Mouse (Mus musculus) forebrain, embryonic 13.5 days (tissue): ENCODE measurements around the gene Sapcd1. TPM values are rescaled to one million over a fixed set of nuclear protein-coding genes. Genes with fewer than 3 reads are reported as not detected.

Source experiments
- ATAC-seq: fragments of 200-750 bp; cut with Nextera tagmentation; 2 replicates; pipeline ENCODE4 v1.8.0; 2017
- H3K27ac ChIP-seq: fragments of 300-500 bp; sonication (generic); 2 replicates; pipeline ENCODE4 v1.5.1; 2015; ENCODE audit warnings: inconsistent platforms, mild to moderate bottlenecking, moderate library complexity
- H3K27me3 ChIP-seq: fragments of 300-500 bp; sonication (generic); 2 replicates; pipeline ENCODE4 v1.6.1; 2015; ENCODE audit warnings: mild to moderate bottlenecking, inconsistent platforms
- H3K36me3 ChIP-seq: fragments of 300-500 bp; sonication (generic); 2 replicates; pipeline ENCODE4 v1.6.1; 2015; ENCODE audit warnings: mild to moderate bottlenecking, inconsistent platforms; ENCODE audit not compliant: poor library complexity, severe bottlenecking
- H3K4me1 ChIP-seq: fragments of 300-500 bp; sonication (generic); 2 replicates; pipeline ENCODE4 v1.6.1; 2015; ENCODE audit warnings: inconsistent platforms
- H3K4me2 ChIP-seq: fragments of 300-500 bp; sonication (generic); 2 replicates; pipeline ENCODE4 v1.6.1; 2015; ENCODE audit warnings: inconsistent platforms, mild to moderate bottlenecking, moderate library complexity
- H3K4me3 ChIP-seq: fragments of 300-500 bp; sonication (generic); 2 replicates; pipeline ENCODE4 v1.5.1; 2015; ENCODE audit warnings: mild to moderate bottlenecking, inconsistent platforms
- H3K9ac ChIP-seq: fragments of 300-500 bp; sonication (generic); 2 replicates; pipeline ENCODE4 v1.6.1; 2015; ENCODE audit warnings: mild to moderate bottlenecking, inconsistent platforms
- H3K9me3 ChIP-seq: fragments of 300-500 bp; sonication (generic); replicated peaks from 2 replicates; pipeline ENCODE4 v1.6.1; 2016; ENCODE audit warnings: inconsistent platforms
- WGBS: fragments of 180-500 bp; shearing (Covaris S2); methylation state at CpG from one replicate; pipeline ENCODE4 v1.1.7; 2015; 5-methylcytosine and 5-hydroxymethylcytosine counted together
- polyA plus RNA-seq: library from polyadenylated mRNA; unstranded; fragments of >200 nt; fragmentation: Nextera tagmentation; extraction: Ambion mirVana; gene quantifications from 2 replicates; pipeline ENCODE4 v1.2.1, GENCODE M21; 2015

Sapcd1 gene
- polyA plus RNA-seq, 1 experiment from 2014 or later, result 7.2 TPM

DNA sequence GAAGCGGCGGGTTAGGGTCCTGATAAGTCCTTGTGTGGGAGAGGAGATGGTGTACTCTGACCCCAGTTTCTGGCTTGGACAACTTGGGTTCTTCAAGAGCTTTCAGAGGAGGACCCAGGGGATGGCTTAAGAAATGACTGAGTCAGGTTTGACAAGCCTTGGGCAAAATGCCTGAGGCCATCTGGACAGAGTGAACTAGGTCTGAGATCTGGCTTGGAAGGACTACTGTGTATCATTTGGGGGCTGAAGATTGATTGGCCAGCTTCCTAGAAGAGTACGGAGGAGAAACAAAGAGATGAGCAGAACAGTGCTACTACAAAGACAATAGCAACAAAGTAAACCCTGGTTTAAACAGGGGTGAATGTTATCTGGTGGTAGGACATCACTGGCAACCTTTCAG is 35.6 kb upstream of the Sapcd1 start:
- peaks cover 32% of the 10 kb centered on the region for H3K36me3 ChIP-seq
- ATAC-seq, result no peak
- no peaks in the 10 kb centered on the region for H3K9me3 ChIP-seq
- peaks cover 44% of the 10 kb centered on the region for H3K4me1 ChIP-seq
- H3K27ac ChIP-seq, result no peak overlapping the region
- 89% methylated on average over 3 of the region's 3 CpGs for WGBS
- no peak overlapping the region for H3K4me3 ChIP-seq
- no peak overlapping the region for H3K9ac ChIP-seq
- no peak overlapping the region for H3K4me2 ChIP-seq
- peaks cover 49% of the 10 kb centered on the region for H3K27me3 ChIP-seq

DNA sequence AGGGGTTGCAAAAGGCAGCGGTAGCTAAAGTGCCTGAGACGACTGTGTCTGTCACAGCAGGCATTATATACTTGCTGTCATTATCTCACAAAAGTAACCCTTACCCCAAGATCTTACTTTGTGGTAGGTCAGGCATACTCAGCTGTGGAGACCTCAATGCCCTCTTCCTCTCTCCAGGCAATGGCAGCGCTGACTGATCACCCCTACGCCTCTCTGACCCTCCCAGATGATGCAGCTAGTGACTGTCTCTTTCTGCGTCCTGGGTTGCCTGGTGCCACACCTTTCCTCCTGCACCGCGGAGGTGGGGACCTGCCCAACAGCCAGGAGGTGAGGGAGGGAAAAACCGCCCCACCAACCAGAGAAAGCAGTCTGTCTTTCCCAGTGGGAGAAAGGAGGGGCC is 33.5 kb upstream of the Sapcd1 start:
- no peak overlapping the region for H3K27ac ChIP-seq
- H3K9ac ChIP-seq, result peak overlapping the region; percentile 43
- WGBS, result 78% methylated on average over 8 of the region's 8 CpGs
- peak overlapping the region; percentile 91; the same call in 1 of the 2 replicates for H3K4me2 ChIP-seq
- H3K4me1 ChIP-seq, result peaks cover 47% of the 10 kb centered on the region
- H3K4me3 ChIP-seq, result peak overlapping the region; percentile 79; the same call in 1 of the 2 replicates
- H3K9me3 ChIP-seq, result no peaks in the 10 kb centered on the region
- H3K36me3 ChIP-seq, result peaks cover 42% of the 10 kb centered on the region
- peaks cover 33% of the 10 kb centered on the region for H3K27me3 ChIP-seq
- no peak for ATAC-seq

DNA sequence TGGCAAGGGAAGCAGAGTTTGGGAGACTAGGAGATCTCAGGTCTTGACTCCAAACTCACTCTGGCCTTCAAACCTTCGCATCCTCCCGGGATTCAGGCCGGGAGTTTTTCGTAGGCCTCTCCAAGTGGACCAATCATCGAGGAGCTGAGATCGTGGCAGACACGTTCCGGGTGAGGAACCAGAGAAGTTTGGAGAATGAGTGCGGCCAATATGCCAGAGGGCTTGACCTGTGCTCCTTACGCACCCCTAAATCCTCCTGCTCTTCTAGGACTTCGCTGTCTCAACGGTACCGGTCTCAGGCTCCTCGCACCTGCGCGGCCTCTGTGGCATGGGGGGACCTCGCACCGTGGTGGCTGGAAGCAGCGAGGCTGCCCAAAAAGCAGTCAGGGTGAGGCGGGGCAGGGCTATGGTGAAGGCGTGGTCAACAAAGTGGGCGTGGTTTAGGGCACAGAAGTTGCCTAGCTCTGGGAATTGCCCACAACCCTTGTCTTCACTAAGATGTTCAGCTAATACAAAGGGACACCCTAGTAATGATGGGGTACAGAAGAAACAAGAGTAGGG is 33.0 kb upstream of the Sapcd1 start:
- H3K4me1 ChIP-seq, result peaks cover 47% of the 10 kb centered on the region
- H3K4me3 ChIP-seq, result peak overlapping the region; percentile 79
- peaks cover 28% of the 10 kb centered on the region for H3K27me3 ChIP-seq
- H3K27ac ChIP-seq, result no peak overlapping the region
- H3K36me3 ChIP-seq, result peaks cover 47% of the 10 kb centered on the region
- no peak for ATAC-seq
- H3K9ac ChIP-seq, result peak overlapping the region; percentile 90
- 60% methylated on average over 22 of the region's 22 CpGs for WGBS
- peak overlapping the region; percentile 91 for H3K4me2 ChIP-seq
- no peaks in the 10 kb centered on the region for H3K9me3 ChIP-seq

DNA sequence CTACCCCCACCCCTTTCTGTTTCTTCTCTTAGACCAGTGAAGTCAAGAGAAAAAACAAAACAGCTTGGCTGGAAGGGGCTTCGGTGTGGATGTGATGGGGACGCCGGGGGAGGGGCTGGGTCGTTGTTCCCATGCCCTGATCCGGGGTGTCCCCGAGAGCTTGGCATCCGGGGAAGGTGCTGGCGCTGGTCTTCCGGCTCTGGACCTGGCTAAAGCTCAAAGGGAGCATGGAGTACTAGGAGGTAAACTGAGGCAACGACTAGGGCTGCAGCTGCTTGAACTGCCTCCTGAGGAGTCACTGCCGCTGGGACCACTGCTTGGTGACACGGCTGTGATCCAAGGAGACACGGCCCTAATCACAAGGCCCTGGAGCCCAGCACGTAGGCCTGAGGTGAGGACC is 32.3 kb upstream of the Sapcd1 start:
- peak overlapping the region; percentile 90 for H3K9ac ChIP-seq
- H3K4me2 ChIP-seq, result peak overlapping the region; percentile 91
- peaks cover 53% of the 10 kb centered on the region for H3K36me3 ChIP-seq
- peaks cover 21% of the 10 kb centered on the region for H3K27me3 ChIP-seq
- ATAC-seq, result 0 out of 2 replicates have a peak, but pooled peaks have one; percentile 1
- WGBS, result 23% methylated on average over 14 of the region's 14 CpGs
- no peaks in the 10 kb centered on the region for H3K9me3 ChIP-seq
- peaks cover 40% of the 10 kb centered on the region for H3K4me1 ChIP-seq
- peak overlapping the region; percentile 79 for H3K4me3 ChIP-seq
- peak overlapping the region; percentile 94; the same call in 1 of the 2 replicates for H3K27ac ChIP-seq

DNA sequence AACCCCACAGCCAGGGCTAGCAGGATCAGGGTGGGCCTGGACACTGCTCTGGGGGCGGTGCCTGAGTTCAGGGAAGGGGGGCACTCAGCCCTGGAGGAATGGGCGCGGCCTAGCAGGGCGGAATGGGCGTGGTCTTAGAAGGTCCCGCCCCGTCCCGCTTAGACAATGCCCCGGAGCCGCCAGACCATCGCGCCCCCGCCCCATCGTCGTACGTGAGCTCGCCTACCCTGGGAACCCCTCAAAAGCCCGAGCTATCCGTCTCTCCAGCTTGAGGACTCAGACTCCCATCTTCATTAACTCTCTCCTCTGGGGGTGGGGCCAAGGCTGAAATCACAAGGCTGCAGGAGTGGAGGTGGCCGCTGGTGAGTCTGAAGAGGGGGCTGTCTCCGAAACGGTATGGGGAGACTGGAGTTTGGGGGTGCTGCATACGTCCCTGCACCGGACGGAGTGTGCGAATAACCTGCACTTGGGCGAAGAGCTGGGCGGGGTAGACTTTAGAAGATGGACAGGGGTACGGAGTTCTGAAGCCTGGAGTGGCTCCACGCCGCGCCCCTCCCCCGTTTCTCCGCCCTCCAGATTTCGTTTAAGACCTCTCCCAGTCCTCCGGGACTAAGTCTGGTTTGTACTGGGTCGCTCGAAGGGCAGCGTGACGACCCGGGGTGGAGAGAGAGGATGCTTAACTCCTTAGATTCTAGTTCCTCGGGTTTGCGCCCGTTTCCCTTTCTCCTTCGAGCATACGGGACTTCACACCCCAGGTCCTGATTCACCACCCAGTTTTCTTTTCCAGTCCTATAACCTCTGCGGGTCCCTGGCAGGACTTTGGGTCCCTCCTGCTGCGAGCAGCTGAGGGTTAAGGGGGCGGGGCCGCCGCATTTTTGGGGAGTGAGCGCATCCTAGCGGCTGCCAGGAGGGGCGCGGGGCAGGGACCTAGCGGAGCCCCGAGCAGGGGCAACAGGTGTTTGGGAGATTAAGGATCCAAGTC is 31.4 kb upstream of the Sapcd1 start, which contains the start of gene Ddah2:
Ddah2 (plus strand) TSS at position 125 of the 982 bp plus-strand sequence.
- Histone ChIP-seq H3K27me3 (peaks cover 12% of the 10 kb centered on the region), H3K9ac (peak within 1 kb of the TSS; percentile 90), H3K27ac (peak within 1 kb of the TSS; percentile 94), H3K4me2 (peak within 1 kb of the TSS; percentile 91), H3K36me3 (peaks cover 59% of the 10 kb centered on the region), H3K4me3 (peak within 1 kb of the TSS; percentile 79), H3K4me1 (peaks cover 32% of the 10 kb centered on the region), H3K9me3 (no peaks in the 10 kb centered on the region)
- WGBS, result under 1% methylated on average over 57 of the region's 57 CpGs
- peak; percentile 92 for ATAC-seq

DNA sequence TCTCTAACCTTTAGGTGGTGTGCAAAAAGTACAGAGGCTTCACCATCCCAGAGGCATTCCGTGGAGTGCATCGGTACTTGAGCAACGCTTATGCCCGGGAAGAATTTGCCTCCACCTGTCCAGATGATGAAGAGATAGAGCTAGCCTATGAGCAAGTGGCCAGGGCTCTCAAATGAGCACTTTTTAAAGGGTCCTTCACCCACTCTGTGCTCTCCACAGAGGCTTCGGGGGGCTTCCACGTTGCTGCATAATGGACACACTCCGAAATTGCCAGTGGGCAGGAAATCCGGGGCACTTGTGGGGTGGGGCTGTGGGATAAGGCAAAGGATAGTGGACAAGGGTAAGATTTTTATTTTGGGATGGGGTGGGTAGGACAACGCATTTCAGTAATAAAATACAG is 30.5 kb upstream of the Sapcd1 start:
- Histone ChIP-seq H3K4me1 (peaks cover 30% of the 10 kb centered on the region), H3K9ac (no peak overlapping the region), H3K36me3 (peaks cover 65% of the 10 kb centered on the region), H3K9me3 (no peaks in the 10 kb centered on the region), H3K4me3 (peak overlapping the region; percentile 79), H3K27ac (peak overlapping the region; percentile 94; the same call in 1 of the 2 replicates), H3K27me3 (peaks cover 3% of the 10 kb centered on the region; the same call in 1 of the 2 replicates), H3K4me2 (peak overlapping the region; percentile 91)
- WGBS, result 78% methylated on average over 9 of the region's 9 CpGs
- ATAC-seq, result 0 out of 2 replicates have a peak, but pooled peaks have one; percentile 0

DNA sequence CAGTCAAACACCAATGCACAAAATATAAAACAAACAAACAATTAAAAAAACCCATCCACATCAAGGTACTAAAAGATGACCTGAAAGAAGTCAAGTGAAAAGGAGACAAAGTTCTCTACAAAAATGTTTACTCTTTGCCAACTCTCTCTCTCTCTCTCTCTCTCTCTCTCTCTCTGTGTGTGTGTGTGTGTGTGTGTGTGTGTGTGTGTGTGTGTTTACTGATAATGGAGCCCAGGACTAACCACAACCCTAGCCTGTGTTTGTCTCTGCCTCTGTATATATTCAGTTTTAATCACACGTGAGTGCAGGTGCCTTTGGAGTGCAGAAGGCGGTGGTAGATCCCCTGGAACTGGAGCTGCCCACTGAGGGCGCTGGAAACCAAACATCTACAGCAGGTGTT is 29.3 kb upstream of the Sapcd1 start:
- H3K4me1 ChIP-seq, result peaks cover 34% of the 10 kb centered on the region
- ATAC-seq, result no peak
- H3K9me3 ChIP-seq, result no peaks in the 10 kb centered on the region
- H3K4me3 ChIP-seq, result no peak overlapping the region
- no peak overlapping the region for H3K27ac ChIP-seq
- H3K27me3 ChIP-seq, result no peaks in the 10 kb centered on the region
- 85% methylated on average over 3 of the region's 3 CpGs for WGBS
- H3K4me2 ChIP-seq, result no peak overlapping the region
- H3K9ac ChIP-seq, result no peak overlapping the region
- peaks cover 64% of the 10 kb centered on the region for H3K36me3 ChIP-seq

DNA sequence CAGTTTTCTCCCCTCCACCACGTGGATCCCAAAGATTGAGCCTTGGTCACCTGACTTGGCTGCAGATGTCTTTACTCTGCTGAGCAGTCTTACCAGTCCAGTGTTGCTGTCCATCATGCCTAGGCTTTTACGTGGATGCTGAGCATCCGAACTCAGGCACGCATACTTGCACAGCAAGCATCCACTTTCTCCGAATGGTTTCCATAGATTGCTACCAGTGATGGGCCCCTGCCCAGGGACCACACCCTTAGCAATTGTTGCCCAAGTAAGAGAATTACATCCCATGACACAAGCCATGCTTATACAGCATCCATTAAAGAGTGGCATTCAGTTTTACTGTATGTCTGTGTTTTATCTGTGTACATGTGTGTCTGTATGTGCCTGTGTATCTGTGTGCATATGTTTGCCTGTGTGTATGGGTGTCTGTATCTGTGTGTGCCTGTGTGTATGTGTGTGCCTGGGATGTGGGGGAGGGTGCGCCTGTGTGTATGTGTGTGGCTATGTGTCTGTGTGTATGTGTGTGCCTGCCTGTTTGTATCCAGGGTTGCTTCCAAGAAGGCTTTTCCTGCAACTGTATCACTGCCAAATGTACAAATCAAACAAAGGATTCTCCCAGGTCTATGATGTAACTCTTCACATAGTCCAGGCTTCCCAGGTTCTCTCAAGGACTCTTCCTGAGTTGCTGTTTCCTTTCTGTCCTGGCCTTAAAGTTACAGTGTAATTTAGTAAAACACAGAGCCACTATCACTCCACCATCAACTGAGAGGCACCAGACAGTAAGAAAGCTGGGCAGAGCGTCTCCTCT is 28.1 kb upstream of the Sapcd1 start:
- ATAC-seq, result no peak
- H3K9me3 ChIP-seq, result no peaks in the 10 kb centered on the region
- H3K9ac ChIP-seq, result no peak overlapping the region
- no peaks in the 10 kb centered on the region for H3K27me3 ChIP-seq
- no peak overlapping the region for H3K4me3 ChIP-seq
- peaks cover 36% of the 10 kb centered on the region for H3K4me1 ChIP-seq
- peaks cover 54% of the 10 kb centered on the region for H3K36me3 ChIP-seq
- WGBS, result 90% methylated on average over 7 of the region's 7 CpGs
- H3K27ac ChIP-seq, result no peak overlapping the region
- no peak overlapping the region for H3K4me2 ChIP-seq

DNA sequence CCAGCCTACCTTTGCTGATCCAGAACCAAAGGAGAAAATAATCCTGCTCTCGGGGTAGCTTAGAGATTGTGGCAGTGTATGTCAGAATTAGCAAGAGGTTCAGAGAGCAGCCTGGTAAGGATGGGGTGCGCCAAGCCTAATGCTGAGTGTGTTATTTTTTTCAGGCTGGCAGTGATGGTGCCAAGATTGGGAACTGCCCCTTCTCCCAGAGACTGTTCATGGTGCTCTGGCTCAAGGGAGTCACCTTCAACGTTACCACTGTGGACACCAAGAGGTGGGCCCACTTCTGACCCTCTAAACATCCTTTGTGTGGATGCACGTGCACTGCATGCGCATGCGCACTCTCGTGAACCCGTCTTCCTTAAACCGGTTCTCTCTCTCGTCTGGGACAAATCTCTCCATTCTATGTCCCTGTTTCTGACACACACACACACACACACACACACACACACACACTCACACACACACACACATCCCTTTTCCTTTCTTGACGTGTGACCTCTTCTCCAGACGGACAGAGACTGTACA is 24.5 kb upstream of the Sapcd1 start:
- peak overlapping the region; percentile 80 for H3K9ac ChIP-seq
- H3K9me3 ChIP-seq, result no peaks in the 10 kb centered on the region
- peaks cover 41% of the 10 kb centered on the region for H3K36me3 ChIP-seq
- H3K27ac ChIP-seq, result peak overlapping the region; percentile 93
- H3K4me2 ChIP-seq, result peak overlapping the region; percentile 72
- no peaks in the 10 kb centered on the region for H3K27me3 ChIP-seq
- peaks cover 40% of the 10 kb centered on the region for H3K4me1 ChIP-seq
- ATAC-seq, result no peak
- 73% methylated on average over 11 of the region's 12 CpGs for WGBS
- H3K4me3 ChIP-seq, result peak overlapping the region; percentile 48

DNA sequence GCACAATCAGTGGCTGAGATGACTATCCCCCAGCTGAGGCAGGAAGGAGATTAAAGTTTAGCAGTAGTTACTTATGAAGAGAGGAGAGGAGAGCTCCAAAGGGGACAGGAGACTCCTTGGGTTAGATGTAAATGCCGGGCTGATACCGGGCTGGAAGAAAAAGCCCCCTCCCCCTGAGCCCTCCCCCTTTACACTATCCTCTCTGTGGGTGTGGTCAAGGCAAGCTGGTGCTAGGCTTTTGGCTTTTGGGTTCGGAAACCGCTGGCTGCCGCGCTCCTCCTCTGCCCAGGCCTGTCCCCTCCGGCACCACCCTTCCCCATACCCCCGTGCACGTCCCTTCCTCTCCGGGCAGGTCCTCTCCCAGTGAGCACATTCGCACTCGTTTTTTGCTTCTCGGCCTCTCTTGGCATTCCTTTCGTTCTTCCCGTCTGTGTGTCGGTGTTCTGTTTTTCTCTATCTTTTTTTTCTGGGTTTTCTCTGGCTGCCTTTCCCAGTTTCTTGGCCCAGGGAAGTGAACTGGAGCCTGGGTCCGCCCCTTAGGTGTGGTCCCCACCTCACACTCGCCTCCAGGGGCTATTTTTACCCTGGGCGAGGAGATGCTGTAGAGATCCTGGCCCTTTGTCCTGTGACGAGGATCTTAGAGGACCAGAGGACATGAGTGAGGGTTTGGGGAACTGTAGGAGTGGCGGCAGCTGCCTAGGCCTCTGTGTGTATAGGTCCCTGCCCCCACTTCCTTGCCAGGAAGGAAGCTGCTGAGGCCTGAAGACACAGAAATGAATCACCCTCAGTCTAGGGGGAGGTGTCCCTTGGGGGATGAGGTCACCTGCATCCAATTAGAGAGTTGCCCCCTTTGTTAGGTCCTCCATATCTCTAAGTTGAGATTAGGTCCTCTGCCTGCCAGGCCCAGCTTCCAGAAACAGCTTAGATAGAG is 23.6 kb upstream of the Sapcd1 start:
- H3K27ac ChIP-seq, result peak overlapping the region; percentile 93
- H3K4me1 ChIP-seq, result peaks cover 47% of the 10 kb centered on the region
- H3K9me3 ChIP-seq, result no peaks in the 10 kb centered on the region
- peak overlapping the region; percentile 80 for H3K9ac ChIP-seq
- H3K4me3 ChIP-seq, result peak overlapping the region; percentile 48
- peak overlapping the region; percentile 72 for H3K4me2 ChIP-seq
- peaks cover 37% of the 10 kb centered on the region for H3K36me3 ChIP-seq
- ATAC-seq, result peak; percentile 39
- WGBS, result 2% methylated on average over 21 of the region's 21 CpGs
- no peaks in the 10 kb centered on the region for H3K27me3 ChIP-seq
